Mouse (Mus musculus) left cerebral cortex, postnatal 10 days (tissue): ENCODE measurements around the gene Flcn. TPM values are rescaled to one million over a fixed set of nuclear protein-coding genes. Genes with fewer than 3 reads are reported as not detected.
"Not testable (repeated sequence)": the region's sequence is repeated elsewhere in the genome, so short reads cannot be mapped to it uniquely, and the experiment has no call there.

Experiments
- DNase-seq, 2 experiments: peaks; one replicate each; pipeline ENCODE4 v3.0.0; 2021 to 2022; ENCODE audit warnings: low spot score in 2 of 2, mixed read lengths in 1 of 2; ENCODE audit errors: extremely low spot score in 1 of 2
- intact Hi-C: fragments of 180-260 bp; cut with DNase I; formaldehyde crosslinking; loops from one replicate; pipeline ENCODE4 v1.15.1; 2025
- total RNA-seq, 2 experiments: library from RNA; stranded (reverse); gene quantifications; 2 replicates each; pipeline ENCODE4 v1.2.3; 2021

Gene Flcn
- total RNA-seq: 10 to 100 TPM; 34.5 to 35.6 TPM

DNA sequence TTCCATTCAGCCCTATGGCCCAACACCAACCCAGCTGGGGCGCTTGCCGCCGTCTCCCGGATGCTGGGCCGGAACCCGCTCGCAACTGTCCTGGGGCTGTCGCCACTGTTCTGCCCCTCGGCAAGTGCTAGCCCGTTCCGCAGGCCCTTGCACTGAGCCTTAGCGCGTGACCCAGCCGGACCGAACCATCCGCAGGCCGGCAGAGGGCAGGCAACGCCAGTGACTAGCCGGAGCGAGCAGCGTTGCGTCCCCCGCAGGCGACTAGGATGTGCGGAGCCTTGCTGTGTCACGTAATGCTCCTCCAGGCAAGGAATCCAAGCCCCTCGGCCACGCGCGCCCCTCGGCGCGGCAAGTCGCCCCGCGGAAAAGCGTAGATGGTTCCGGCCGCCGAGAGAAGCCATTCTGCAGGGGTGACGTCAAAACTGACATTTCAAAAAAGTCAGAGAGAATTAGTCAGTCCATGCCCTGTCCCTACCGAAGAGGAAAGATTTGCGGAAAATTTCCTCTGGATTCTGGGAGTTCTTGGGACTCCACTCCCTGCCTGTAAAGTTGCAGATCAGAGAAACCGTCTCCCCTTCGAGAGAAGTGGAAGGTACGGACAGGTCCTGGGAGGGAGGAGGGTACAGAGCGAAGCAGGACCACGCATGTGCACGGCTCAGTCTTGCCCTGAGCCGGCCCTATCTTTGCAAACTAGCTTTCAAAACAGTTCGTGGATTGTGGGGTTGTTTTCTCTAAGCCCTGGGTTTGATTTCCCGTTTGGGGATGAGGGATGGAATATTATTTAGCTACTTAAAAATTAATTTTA lies at the start of gene Flcn:
TSS of gene Flcn (minus strand) at position 347 of the 805 bp plus-strand sequence.
- peak; percentile 68 to 90 for DNase-seq
- intact Hi-C loops: no loop called here

DNA sequence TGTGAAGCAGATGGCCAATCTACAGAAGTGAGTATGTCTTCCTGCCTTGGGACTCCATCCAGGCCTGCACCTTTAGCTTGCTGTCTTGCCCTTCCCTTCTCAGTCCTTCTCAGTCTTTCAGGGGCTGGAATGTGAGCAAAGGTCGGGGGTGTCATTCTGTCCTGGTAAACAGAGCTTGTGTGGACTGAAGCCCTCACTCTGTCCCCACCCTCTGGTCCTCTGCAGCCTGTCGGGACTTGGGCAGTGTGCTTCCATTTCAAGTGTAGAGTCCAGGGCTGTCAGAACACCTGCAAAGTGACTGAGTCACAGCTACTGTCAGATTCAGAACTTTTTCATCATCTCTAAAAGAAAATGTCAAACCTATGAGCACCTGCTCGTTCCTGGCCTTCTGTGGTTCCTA lies 43.0 kb upstream of the Flcn start:
- intact Hi-C loops: no loop called here
- DNase-seq: no peak

DNA sequence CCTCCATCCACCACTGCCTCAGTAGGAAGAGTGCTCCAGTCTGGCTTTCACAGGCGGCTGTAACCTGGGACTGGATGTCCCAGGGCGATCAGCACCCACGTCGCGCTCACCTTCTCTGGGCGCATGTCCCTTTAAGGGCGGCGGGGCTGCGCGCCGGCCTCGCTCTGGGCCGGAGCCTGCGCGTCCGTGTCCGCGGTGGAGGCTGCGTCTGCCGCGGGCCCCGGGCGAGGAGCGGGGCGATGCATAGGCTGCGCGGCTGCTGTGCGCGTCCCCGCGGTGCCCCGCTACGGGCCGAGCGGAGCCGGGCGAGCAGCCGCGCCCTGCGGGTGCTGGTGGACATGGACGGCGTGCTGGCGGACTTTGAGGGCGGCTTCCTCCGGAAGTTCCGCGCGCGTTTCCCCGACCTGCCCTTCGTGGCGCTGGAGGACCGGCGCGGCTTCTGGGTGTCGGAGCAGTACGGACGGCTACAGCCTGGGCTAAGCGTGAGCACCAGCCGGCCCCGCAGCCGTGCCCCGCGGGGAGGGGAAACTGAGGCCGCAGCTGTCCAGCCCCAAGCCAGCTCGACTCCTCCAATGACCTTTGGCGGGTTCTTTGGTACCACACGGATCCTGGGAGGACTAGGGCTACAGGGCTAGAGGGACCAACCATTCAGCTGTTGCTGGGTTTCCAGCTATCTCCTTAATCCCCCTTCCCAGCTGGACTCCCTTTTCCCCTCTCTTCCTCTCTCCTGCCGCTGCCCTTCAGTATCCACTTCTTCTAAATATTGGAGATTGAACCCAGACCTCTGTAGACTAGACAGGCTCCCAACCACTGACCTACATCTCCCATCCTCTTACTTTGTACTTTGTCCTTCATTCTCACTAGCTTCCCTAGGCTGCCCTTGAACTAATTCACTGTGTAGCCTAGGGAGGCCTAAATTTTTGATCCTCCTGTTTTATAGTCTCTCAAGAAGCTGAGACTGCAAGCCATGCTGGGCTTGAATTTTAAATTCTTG lies 38.4 kb upstream of the Flcn start:
- intact Hi-C loops: no loop called here
- DNase-seq: peak; percentile 48 to 88

- peak in 1 of 2 experiments; percentile 65 for DNase-seq
These were observed 37.3 kb upstream of the Flcn start for GRCm38 (mm10) chr11:59847131-59847530.

DNA sequence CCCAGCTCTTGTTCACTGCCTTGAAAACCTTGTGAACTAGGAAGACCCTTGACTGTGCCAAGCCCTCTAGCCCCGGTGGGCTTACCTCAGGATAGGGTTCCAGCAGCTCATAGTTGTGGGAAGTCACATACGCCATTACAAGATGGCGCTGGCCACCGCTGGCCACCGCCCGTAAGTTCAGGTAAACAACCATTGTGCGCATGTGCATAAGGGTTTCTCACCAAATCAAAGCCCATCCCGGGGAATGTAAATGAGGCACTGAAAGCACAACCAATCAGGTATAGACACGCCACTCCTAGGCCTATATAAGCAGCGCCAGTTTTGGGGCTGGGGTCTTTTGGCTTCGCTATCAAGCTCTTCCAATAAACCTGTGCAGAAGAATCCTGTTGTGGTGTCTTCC lies 36.5 kb upstream of the Flcn start:
- intact Hi-C loops: no loop called here
- no peak for DNase-seq

More at GRCm38 (mm10) chr11:59847131-59847530, 37.3 kb upstream of the Flcn start:
- intact Hi-C loops: no loop called here

DNA sequence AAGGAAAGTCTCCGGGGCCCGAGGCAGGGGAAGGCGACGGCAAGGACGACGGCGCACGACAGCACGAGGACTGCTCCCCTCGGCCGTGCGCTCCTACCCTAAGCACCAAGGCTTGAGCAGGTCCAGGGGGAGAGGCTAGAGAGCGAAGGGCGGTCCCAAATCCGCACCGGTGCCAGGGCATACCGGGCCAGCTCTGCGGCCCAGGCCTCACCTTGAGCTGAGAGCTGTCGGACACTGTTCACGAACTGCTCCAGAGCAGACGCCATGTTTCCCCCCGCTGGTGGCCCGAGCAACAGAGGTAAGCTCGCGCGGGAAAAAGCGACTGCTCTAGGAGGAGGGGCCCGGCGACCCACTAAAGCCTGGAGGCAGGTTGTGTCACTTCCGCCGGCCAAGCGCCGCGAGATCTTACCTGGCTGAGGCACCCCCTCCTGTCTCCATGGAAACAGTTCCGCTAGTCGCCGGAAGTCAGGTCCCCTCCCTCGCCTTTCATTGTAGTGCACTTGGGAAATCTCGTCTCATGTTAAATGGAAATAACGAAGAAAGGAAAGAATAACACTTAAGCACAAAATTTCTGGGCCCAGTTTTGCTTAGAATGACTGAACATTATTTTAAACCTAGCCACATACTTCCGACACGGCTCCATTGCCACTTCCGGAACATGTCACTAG lies 29.8 kb upstream of the Flcn start, which contains the start of gene Cops3:
TSS of gene Cops3 (minus strand) at position 380 of the 668 bp plus-strand sequence.
- DNase-seq: peak; percentile 97 to 98
- intact Hi-C loops: no loop called here

- DNase-seq: peak; percentile 94 to 96
These were observed 29.2 kb upstream of the Flcn start, which contains the start of gene Nt5m for GRCm38 (mm10) chr11:59839008-59839458. Nt5m (plus strand) TSS chr11:59839447.

GRCm38 (mm10) chr11:59838426-59838825 lies 28.6 kb upstream of the Flcn start:
- no peak for DNase-seq
- intact Hi-C loops: no loop called here

More at GRCm38 (mm10) chr11:59839008-59839458, 29.2 kb upstream of the Flcn start, which contains the start of gene Nt5m:
- intact Hi-C loops: no loop called here

DNA sequence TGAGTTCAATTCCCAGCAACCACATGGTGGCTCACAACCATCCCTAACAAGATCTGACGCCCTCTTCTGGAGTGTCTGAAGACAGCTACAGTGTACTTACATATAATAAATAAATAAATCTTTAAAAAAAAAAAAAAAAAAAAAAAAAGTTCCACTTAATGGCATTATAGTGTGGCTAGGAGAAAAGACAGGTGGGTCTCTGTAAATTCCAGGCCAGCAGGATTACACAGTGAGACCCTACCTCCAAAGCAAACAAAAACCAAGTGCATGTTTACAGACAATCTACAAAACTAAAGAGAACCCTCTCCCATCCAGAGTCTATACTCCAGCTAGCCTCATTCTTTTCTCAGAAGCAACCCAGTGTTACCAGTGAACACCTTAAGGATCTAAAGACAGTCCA lies 28.0 kb upstream of the Flcn start:
- intact Hi-C loops, DNase-seq: not testable (repeated sequence)

- DNase-seq: no peak
- intact Hi-C loops: no loop called here
These were observed 11.8 kb upstream of the Flcn start for GRCm38 (mm10) chr11:59821625-59822024.

DNA sequence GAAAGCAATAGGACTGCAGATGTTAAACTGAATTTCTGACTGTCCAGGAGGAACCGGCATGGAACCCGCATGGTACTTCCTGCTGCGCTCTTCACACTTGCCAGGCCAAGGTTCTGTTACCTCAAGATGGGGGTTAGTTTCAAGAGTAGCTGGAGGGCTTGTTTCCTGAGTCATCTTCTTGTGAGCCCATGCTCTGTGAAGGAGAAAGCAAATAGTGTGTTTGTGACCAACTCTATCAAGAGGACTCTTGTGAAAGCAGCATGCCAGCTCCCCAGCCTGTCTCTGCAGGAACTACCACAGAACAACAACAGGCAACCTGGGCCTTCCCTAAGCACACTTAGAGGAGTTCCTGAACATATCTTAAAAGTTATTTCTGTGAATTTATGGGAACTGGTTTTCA lies 8.1 kb upstream of the Flcn start:
- DNase-seq: no peak
- intact Hi-C loops: loop anchor here (2.0 kb wide), 1 partner anchor 15 kb away; no protein-coding TSS in a partner anchor

GRCm38 (mm10) chr11:59815482-59816065 lies 5.8 kb upstream of the Flcn start:
- DNase-seq: no peak
- intact Hi-C loops: no loop called here

DNA sequence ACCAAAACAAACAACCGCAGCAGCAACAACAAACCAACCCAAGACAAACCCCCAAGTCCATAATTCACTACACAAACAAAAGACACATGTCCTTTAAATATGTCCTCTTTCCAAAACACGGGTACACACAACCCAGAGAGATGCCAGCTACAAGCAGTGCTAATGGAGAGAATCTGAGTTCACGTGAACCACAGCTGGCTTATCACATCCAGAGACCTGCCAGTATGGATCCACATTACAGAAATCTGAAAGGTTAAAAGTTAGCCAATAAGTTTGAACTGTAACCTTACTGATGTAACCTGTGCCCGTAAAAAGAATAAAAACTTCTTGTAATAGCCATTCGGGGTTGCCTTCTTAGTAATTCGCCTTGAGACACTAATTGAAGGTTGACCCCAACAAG lies 5.1 kb upstream of the Flcn start:
- DNase-seq: no peak
- intact Hi-C loops: no loop called here

DNA sequence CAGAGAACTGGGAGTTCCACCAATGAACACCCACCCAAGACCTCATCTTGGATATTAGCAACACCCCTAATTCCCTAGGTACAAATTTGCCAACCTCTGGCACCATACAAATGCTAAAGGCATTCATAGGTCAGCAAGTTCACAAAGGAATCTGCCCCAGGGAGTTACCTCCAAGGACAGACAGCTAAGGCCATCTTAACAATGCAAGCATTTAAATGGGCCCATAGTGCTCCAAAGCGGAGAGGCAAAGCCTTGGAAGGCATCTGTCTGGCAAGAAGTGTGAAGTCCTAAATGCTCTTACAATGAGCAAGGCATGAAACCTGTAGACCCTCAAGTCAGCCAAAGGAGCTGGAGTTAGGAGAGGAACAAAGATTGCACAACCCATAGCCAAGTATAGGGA lies 4.5 kb upstream of the Flcn start:
- intact Hi-C loops: no loop called here
- DNase-seq: no peak

DNA sequence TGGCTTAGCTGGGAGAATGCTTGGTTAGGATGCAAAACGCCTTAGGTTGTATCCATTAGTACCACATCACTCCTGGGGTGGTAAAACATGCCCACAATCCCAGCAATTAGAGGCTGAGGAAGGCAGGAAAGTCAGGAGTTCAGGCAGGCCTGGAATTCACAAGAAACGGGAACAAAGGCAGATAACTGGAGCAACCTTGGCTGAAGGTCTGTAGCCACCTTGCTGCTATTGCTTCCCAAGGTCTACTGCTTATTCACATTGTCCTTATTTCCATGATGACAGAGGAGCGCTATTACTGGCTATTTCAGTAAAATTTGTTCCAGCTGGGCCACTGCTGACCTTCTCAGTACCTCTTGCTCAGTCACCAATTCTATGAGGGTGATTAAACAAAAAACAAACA lies 3.5 kb upstream of the Flcn start:
- intact Hi-C loops: no loop called here
- DNase-seq: no peak

DNA sequence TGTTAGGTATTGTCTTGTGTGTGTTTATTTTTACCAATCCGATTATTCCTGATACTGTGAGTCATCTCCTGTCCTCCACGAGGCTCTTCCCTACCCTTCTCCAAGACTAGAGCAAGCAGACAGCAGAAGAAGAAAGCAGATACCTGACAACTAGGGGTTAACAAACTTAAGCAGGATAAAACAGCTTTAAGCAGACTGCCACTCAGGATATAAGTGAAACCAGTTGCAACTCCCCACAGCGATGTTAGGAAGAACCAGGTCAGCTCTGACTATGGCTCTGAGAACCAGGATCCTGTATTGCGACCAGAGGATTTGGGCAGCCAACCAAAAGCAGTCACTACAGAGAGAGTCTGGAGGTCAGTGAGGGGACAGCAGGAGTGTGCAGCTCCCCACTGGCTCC lies 1.4 kb upstream of the Flcn start:
- intact Hi-C loops: no loop called here
- DNase-seq: no peak

GRCm38 (mm10) chr11:59810480-59811158 lies 803 bp upstream of the Flcn start:
- no peak for DNase-seq
- intact Hi-C loops: no loop called here
